Mouse (Mus musculus) Patski (cell line): ENCODE measurements around the gene Grm1. TPM values are rescaled to one million over a fixed set of nuclear protein-coding genes. Genes with fewer than 3 reads are reported as not detected.

ENCODE experiments used
- ATAC-seq: fragments of 100-300 bp; one replicate; pipeline ENCODE4 v1.8.0; 2021
- CTCF ChIA-PET: fragments of 350-600 bp; sonication (Branson Sonifier 250); formaldehyde crosslinking; loops from one replicate; lab custom pipeline; 2022; ENCODE audit warnings: inconsistent platforms; lab: Charles Lee
- POLR2A ChIA-PET: fragments of 350-600 bp; sonication (Branson Sonifier 250); formaldehyde crosslinking; loops from one replicate; lab custom pipeline; 2022; ENCODE audit warnings: antibody characterized with exemption, inconsistent platforms; lab: Charles Lee
- DNase-seq: peaks from one replicate; pipeline ENCODE4 v3.0.0-alpha.2; 2011; ENCODE audit warnings: low read depth, low spot score
- H3K27me3 ChIP-seq: fragments of 371-371 bp; one replicate; pipeline ENCODE4 v1.5.1; 2021
- CTCF ChIP-seq: fragments of 100-300 bp; IDR thresholded peaks from one replicate; pipeline ENCODE4 v1.5.1; 2021
- in situ Hi-C: fragments of 300-500 bp; cut with MboI; formaldehyde crosslinking; loops from 3 replicates; pipeline ENCODE4 v1.11.1; 2018; ENCODE audit warnings: low pct_unique_long_range_greater_than_20kb, mixed read lengths
- polyA plus RNA-seq: library from polyadenylated mRNA; unstranded; gene quantifications from one replicate; pipeline ENCODE4 v1.2.3, GENCODE M21; 2021

Gene Grm1
- polyA plus RNA-seq, 1 experiment from 2014 or later: not detected

DNA sequence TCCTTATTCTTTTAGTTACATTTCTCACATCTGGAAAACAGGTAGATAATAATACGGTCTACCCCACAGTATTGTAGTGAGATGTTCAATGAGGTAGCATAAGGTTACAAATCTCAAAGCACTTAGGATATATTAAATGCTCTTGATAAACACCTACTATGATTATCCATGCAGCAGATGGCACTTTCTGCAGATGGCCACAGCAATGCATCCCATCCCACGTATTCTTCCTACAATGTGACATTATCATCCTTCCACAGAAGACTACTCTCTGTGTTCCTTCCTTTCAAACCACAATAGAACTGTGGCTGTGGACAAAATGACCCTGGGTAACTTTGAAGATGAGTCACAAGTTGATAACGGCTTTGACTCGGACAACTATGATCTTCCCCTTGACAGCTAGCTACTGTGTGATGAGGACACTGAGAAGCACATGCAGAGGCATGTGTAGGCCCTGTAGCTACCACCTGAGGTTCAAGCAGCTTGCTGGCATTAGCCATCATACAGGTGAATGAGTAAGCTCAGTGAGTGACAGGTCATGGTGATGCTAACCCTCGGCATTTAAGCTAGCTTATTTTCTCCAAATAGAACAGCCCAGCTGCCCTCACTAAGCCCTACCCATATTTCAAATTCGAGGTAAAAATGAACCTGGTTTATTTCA, 117.5 kb downstream of the Grm1 start:
- POLR2A ChIA-PET: no interaction called here
- in situ Hi-C loops: no loop called here

DNA sequence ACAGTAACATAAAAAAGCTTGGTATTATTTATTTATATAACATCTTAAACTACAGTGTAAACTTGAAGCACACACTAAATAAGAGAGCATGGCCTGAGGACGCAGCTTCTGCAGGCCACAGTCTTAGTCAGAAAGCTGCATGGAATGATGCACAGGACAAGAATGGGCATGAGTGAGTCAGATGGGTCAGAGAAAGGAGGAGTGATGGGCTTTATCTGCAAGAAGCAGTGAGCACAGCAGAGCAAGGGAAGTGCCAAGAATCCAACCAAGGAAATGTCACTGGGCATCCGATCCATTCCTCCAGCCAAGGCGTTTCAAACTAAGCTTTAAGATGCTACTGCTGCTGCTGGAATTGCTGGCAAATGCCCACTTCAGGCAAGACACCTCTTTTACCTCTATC, 131.6 kb downstream of the Grm1 start:
- in situ Hi-C loops: no loop called here

More for the DNA sequence above, 117.5 kb downstream of the Grm1 start:
- ATAC-seq (no peak), DNase-seq (no peak)
- CTCF ChIA-PET: no interaction called here
- TF ChIP-seq CTCF: no peak
- no peaks in the 10 kb centered on the region for H3K27me3 ChIP-seq

GRCm38 (mm10) chr10:10949172-10949571, 133.0 kb downstream of the Grm1 start:
- in situ Hi-C loops: no loop called here
- ATAC-seq: no peak
- no peaks in the 10 kb centered on the region for H3K27me3 ChIP-seq
- TF ChIP-seq CTCF: no peak
- POLR2A ChIA-PET: no interaction called here
- CTCF ChIA-PET: interaction anchor here (1.0 kb wide), 1 partner anchor 199 kb away, joined by 3 read pairs; no protein-coding TSS in a partner anchor
- no peak for DNase-seq

More for the DNA sequence above, 131.6 kb downstream of the Grm1 start:
- ChIA-PET CTCF (no interaction called here), POLR2A (no interaction called here)
- no peaks in the 10 kb centered on the region for H3K27me3 ChIP-seq
- ATAC-seq (no peak), DNase-seq (no peak)
- no peak for TF ChIP-seq CTCF

DNA sequence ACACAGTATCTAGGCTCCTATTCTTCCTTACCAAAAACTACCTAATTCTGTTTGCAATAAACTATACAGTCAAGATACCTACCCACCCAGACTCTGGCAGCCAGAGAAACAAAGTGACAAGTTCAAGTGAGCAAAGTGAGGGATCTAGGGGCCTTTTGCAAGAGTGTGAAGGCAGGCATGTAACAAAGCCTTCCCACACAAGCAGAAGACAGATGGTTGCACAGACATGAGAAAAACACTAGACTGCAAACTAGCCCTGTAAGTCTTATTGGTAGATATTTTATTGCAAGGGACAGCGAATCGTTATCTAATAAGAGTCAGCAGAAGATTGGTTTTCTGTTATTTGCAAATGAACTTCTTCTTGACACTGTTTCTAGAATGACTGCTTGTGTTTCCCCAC, 134.6 kb downstream of the Grm1 start:
- in situ Hi-C loops: no loop called here
- no peak for ATAC-seq
- no peak for TF ChIP-seq CTCF
- no peak for DNase-seq
- POLR2A ChIA-PET: no interaction called here
- no peaks in the 10 kb centered on the region for H3K27me3 ChIP-seq
- CTCF ChIA-PET: no interaction called here

GRCm38 (mm10) chr10:10944003-10944402, 138.2 kb downstream of the Grm1 start:
- in situ Hi-C loops: no loop called here
- H3K27me3 ChIP-seq: no peaks in the 10 kb centered on the region
- DNase-seq (no peak), ATAC-seq (no peak)
- POLR2A ChIA-PET: no interaction called here
- CTCF ChIA-PET: no interaction called here
- TF ChIP-seq CTCF: no peak

GRCm38 (mm10) chr10:10942248-10942647, 139.9 kb downstream of the Grm1 start:
- in situ Hi-C loops: no loop called here
- H3K27me3 ChIP-seq: no peaks in the 10 kb centered on the region
- ATAC-seq: no peak
- no peak for TF ChIP-seq CTCF
- ChIA-PET CTCF (no interaction called here), POLR2A (no interaction called here)
- no peak for DNase-seq

DNA sequence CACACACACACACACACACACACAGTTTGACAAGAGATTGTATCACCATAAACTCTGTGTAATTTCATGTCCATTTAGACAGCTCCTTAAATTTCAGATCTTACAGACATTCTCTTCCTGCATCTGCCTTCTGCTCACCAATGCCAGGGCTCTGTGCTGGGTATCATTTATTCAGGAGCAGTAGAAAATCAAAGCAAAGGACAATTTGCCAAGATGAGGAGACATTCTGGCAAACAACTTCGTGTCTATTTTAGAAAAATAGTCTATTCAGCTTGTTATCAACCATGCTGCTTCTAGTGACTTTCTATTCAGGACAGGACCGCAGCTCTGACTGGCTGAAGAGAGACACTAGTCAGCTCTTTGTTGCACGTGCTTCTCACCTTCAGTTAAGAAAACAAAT, 146.3 kb downstream of the Grm1 start:
- ATAC-seq (no peak), DNase-seq (no peak)
- H3K27me3 ChIP-seq: no peaks in the 10 kb centered on the region
- TF ChIP-seq CTCF: no peak
- POLR2A ChIA-PET: no interaction called here
- CTCF ChIA-PET: no interaction called here
- in situ Hi-C loops: no loop called here

- ChIA-PET POLR2A (no interaction called here), CTCF (interaction anchor here (0.9 kb wide), 1 partner anchor 125 kb away, joined by 3 read pairs; no protein-coding TSS in a partner anchor)
- DNase-seq (no peak), ATAC-seq (no peak)
- no peaks in the 10 kb centered on the region for H3K27me3 ChIP-seq
- TF ChIP-seq CTCF: no peak
- in situ Hi-C loops: no loop called here
These were observed 152.5 kb downstream of the Grm1 start for GRCm38 (mm10) chr10:10929672-10930071.

DNA sequence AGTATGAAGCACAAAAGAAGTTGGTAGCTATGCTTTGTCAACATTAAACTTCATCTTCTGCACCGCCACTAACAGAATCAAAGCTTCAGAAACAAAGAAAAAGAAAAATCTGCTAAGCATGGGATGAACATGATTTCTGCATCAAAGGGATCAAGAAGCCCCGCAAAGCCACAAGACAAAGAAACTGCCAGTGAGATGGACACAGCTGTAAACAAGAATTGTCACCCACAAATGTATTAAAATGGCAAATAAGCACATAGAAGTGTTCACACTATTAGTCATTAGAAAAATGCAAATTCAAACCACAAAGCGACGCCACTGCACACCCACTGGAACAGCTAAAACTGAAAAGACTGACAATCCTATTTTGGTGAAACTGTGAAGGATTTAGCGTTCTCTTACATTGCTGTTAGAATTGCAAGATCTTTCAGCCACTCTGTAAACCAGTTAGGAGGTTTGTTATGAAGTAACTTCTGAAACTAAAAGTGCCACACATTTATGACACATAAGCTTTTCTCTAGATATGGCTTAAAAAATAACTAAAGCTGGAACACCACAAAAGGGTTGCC, 153.3 kb downstream of the Grm1 start:
- in situ Hi-C loops: no loop called here
- no peak for TF ChIP-seq CTCF
- DNase-seq (no peak), ATAC-seq (no peak)
- ChIA-PET POLR2A (no interaction called here), CTCF (interaction anchor here (1.1 kb wide), 1 partner anchor 19 kb away, joined by 4 read pairs; no protein-coding TSS in a partner anchor)
- H3K27me3 ChIP-seq: no peaks in the 10 kb centered on the region

DNA sequence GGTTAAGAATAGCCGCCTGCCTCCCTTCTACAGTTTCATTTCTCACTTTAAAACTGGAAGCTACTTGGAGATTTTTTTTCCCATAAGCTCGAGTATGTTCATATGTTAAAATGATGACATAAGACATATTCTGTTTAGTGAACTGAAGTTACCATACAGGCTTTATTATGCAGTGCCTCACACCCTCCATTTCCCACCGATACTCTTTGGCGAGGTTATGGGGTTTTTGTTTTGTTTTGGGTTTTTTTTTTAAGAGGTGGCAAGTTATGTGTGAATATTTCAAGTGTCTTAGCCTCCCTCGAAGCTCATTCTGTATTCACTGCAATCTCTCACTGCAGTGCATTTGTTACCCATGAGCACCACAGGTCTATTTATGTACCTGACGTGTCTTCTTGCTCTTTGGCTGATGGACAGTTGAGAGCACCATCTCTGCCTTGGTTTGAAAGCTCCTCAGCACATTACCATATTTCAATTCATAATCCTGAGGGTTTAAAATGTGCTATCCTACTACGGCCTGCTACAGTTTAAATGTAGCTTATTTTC, 164.2 kb downstream of the Grm1 start:
- CTCF ChIA-PET: no interaction called here
- ATAC-seq (no peak), DNase-seq (no peak)
- no peaks in the 10 kb centered on the region for H3K27me3 ChIP-seq
- no peak for TF ChIP-seq CTCF
- in situ Hi-C loops: no loop called here
- POLR2A ChIA-PET: no interaction called here

DNA sequence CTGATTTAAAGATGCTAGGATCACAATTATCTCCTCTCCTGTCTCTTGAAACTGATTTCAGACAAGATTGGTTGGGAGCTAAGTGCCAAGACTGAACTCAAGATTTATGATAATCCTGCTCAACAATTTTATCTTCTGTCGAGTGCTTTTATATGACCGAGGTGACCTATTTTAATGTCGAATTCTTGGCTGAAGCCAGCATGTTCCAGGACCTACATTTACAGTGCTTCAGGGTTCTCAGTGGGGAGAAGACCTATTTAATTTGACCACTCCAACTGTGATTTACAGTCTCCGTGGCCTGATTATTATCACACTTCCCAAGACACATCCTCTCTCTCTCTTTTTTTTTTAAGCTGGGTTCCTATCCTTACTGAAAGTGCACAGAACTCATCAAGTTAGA, 168.5 kb downstream of the Grm1 start:
- ChIA-PET CTCF (no interaction called here), POLR2A (no interaction called here)
- in situ Hi-C loops: no loop called here
- TF ChIP-seq CTCF: no peak
- ATAC-seq: no peak
- DNase-seq: no peak
- peaks cover 12% of the 10 kb centered on the region for H3K27me3 ChIP-seq
